Mouse (Mus musculus) neutrophil, adult 65 days (primary cell): ENCODE results near the gene Gm3685. TPM values are rescaled to one million over a fixed set of nuclear protein-coding genes. Genes with fewer than 3 reads are reported as not detected.

Experiments
- total RNA-seq: library from RNA; stranded (reverse); gene quantifications from 2 replicates; pipeline ENCODE4 v1.2.4, GENCODE M21; 2023

The Gm3685 gene
- total RNA-seq = not detected in 2 replicates

GRCm38 (mm10) chr14:7044870-7045269 is at the start of gene Gm3685:
Gm3685 (minus strand) TSS chr14:7044970.

GRCm38 (mm10) chr14:7026781-7027749 is 17.7 kb downstream of the Gm3685 start, which contains the start of gene Gm10406:
Gm10406 (minus strand) TSS chr14:7027449.

Other genes starting within 250 kb of the Gm3685 start
- not detected in 2 replicates for gene Gm3642, start 204.7 kb downstream of the Gm3685 start, total RNA-seq
- gene Gm3667, start 155.0 kb downstream of the Gm3685 start, total RNA-seq = not detected in 2 replicates
- not detected in 2 replicates for gene Gm6356, start 71.2 kb downstream of the Gm3685 start, total RNA-seq
- gene Gm10406, start 17.5 kb downstream of the Gm3685 start, total RNA-seq = not detected in 2 replicates
- gene Gm3696, start 55.7 kb upstream of the Gm3685 start, total RNA-seq = not detected in 2 replicates
- not detected in 2 replicates for gene Gm6676, start 80.4 kb upstream of the Gm3685 start, total RNA-seq
- not detected in 2 replicates for gene Gm3512, start 129.6 kb upstream of the Gm3685 start, total RNA-seq
- gene Gm16434, start 149.6 kb upstream of the Gm3685 start, total RNA-seq = not detected in 2 replicates
- not detected in 2 replicates for gene Gm3727, start 219.7 kb upstream of the Gm3685 start, total RNA-seq